In the genomic region with DNA sequence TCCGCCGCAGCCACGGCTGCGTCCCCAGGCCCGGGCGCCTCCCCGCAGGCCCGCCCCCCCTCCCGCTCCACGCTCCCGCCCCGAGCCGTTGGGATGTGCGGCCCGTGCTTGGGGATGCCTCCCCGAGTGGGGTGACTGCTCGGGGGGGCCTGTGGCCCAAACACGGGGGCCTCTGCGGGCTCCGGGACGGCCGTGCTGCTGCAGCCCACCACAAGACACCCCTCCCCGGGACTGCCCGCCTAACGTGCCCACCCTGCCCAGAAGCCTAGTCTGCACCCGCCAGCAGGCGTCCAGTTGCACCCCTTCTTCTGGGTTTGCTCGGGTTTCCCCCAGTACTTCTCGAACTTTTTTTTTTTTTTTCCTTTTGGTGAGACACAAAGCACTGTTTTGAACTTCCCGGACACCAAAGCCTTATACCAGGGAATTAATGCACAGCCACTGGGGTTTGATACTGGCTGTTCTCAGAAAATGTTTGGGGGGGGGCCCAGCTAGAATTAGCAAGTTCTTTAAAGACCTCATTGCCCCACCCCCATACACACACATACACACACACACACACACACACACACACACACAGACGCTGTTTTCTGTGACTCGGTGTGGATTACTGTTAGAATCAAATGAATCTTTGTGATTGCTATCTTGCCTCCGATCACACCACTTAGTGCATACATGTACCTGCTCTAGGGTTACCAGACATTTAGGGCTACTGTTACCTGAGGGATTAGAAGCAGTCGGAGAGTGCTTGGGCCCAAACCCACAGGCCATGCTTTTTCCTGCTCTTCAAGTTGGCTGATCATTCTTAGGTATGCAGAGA, we compare ENCODE assay signal across 8 mouse cellular contexts. TPM values are rescaled to one million over a fixed set of nuclear protein-coding genes. Genes with fewer than 3 reads are reported as not detected.
A peak's percentile ranks its signal among the peaks of the same experiment; 100 is the strongest.
DNase-seq lines count a peak whose midpoint lies in the region; ATAC-seq and TF ChIP-seq lines count a peak whose summit lies in the region.

No protein-coding gene starts in this region.

- H3K27ac ChIP-seq in heart, embryonic 16.5 days (ENCODE audit: low read length) = peak overlapping the region; percentile 86
- no peak overlapping the region for H3K27ac ChIP-seq in CH12.LX (ENCODE audit: insufficient read depth, low read depth)
- H3K27ac ChIP-seq in hindbrain, embryonic 13.5 days = peak overlapping the region; percentile 100
- peak overlapping the region; percentile 99 for H3K27ac ChIP-seq in midbrain, embryonic 10.5 days (replicated peaks)

- in situ Hi-C loops in CH12.LX (cut with MboI; ENCODE audit: low pct_ligation_motif_present, low pct_unique_long_range_greater_than_20kb, low sequenced_read_pairs) = no loop called here

- peak overlapping the region; percentile 85 for H3K9ac ChIP-seq in heart, embryonic 16.5 days (ENCODE audit: low read length)
- H3K9ac ChIP-seq in CH12.LX (ENCODE audit: insufficient read depth, low read depth) = peak overlapping the region; percentile 76
- H3K9ac ChIP-seq in hindbrain, embryonic 13.5 days = peak overlapping the region; percentile 73

- intact Hi-C loops in heart, postnatal 10 days (cut with DNase I) = loop anchor here (5.0 kb wide), 4 partner anchors 146 to 469 kb away; no protein-coding TSS in a partner anchor
- intact Hi-C loops in left cerebral cortex, postnatal 36 days (cut with DNase I) = loop anchor here (2.0 to 5.0 kb wide), 3 partner anchors 96 to 246 kb away; no protein-coding TSS in a partner anchor

- H3K79me2 ChIP-seq in CH12.LX (replicated peaks; ENCODE audit: control insufficient read depth, extremely low read depth, insufficient read depth, poor library complexity, severe bottlenecking) = peaks cover 32% of the 10 kb centered on the region

- H3K36me3 ChIP-seq in heart, embryonic 16.5 days (ENCODE audit: control insufficient read depth, insufficient read depth) = peaks cover 11% of the 10 kb centered on the region
- peaks cover 8 to 18% of the 10 kb centered on the region in 2 experiments for H3K36me3 ChIP-seq in CH12.LX (replicated peaks in 1 of 2; ENCODE audit: control insufficient read depth in 1 of 2, insufficient read depth in 1 of 2, low read length in 1 of 2)
- peaks cover 8% of the 10 kb centered on the region; the same call in 1 of the 2 replicates for H3K36me3 ChIP-seq in hindbrain, embryonic 13.5 days
- peaks cover 22% of the 10 kb centered on the region for H3K36me3 ChIP-seq in midbrain, embryonic 10.5 days

- TF ChIP-seq POLR2A in CH12.LX (IDR thresholded peaks at IDR 0.05; ENCODE audit: low read depth, low read length) = 0 out of 2 replicates have a peak, but pooled peaks have one; percentile 29

- no peak for TF ChIP-seq RAD21 in CH12.LX (IDR thresholded peaks at IDR 0.05; ENCODE audit: low read depth, low read length)

- H3K4me1 ChIP-seq in heart, embryonic 16.5 days (ENCODE audit: control insufficient read depth, insufficient read depth, low read length) = peaks cover 16% of the 10 kb centered on the region
- H3K4me1 ChIP-seq in CH12.LX (ENCODE audit: control insufficient read depth in 1 of 2, insufficient read depth in 2 of 2) = peaks cover 0 to 18% of the 10 kb centered on the region in 2 experiments; a peak in 2 of 4 replicates
- H3K4me1 ChIP-seq in hindbrain, embryonic 13.5 days (replicated peaks) = peaks cover 23% of the 10 kb centered on the region
- H3K4me1 ChIP-seq in midbrain, embryonic 10.5 days = peaks cover 26% of the 10 kb centered on the region

- peak overlapping the region; percentile 81 for H3K4me3 ChIP-seq in heart, embryonic 16.5 days (ENCODE audit: low read length)
- peak overlapping the region; percentile 44 to 77 (median 68) for H3K4me3 ChIP-seq in CH12.LX (replicated peaks in 1 of 3; ENCODE audit: low read depth in 2 of 3, low read length in 2 of 3, poor library complexity in 1 of 3)
- H3K4me3 ChIP-seq in hindbrain, embryonic 13.5 days = peak overlapping the region; percentile 74
- H3K4me3 ChIP-seq in midbrain, embryonic 10.5 days = peak overlapping the region; percentile 82

- H3K27me3 ChIP-seq in heart, embryonic 16.5 days (ENCODE audit: control insufficient read depth, insufficient read depth, low read length) = no peaks in the 10 kb centered on the region
- no peaks in the 10 kb centered on the region for H3K27me3 ChIP-seq in CH12.LX (replicated peaks)
- H3K27me3 ChIP-seq in hindbrain, embryonic 13.5 days = no peaks in the 10 kb centered on the region
- H3K27me3 ChIP-seq in midbrain, embryonic 10.5 days (ENCODE audit: low read depth, poor library complexity, severe bottlenecking) = no peaks in the 10 kb centered on the region

- no peak for TF ChIP-seq CTCF in CH12.LX (conservative IDR thresholded peaks at IDR 0.05 in 1 of 2, IDR thresholded peaks at IDR 0.05 in 1 of 2; ENCODE audit: low read depth in 2 of 2, low read length in 2 of 2)

- peak overlapping the region; percentile 95 for H3K4me2 ChIP-seq in heart, embryonic 16.5 days (ENCODE audit: low read depth, low read length)
- peak overlapping the region; percentile 88 for H3K4me2 ChIP-seq in CH12.LX (ENCODE audit: insufficient read depth, low read depth, poor library complexity, severe bottlenecking)
- H3K4me2 ChIP-seq in hindbrain, embryonic 13.5 days = peak overlapping the region; percentile 95

- no peak for DNase-seq in heart, postnatal 10 days
- DNase-seq in CH12.LX (ENCODE audit: extremely low read depth) = no peak
- DNase-seq in c-Kit-negative CD71-positive TER-119-positive erythroid progenitor cells, embryonic 14.5 days (ENCODE audit: low read depth, low spot score) = peak; percentile 20
- DNase-seq in midbrain, embryonic 10.5 days (ENCODE audit: low spot score) = no peak
- DNase-seq in left cerebral cortex, postnatal 36 days (ENCODE audit: low spot score in 2 of 2) = no peak

- ATAC-seq in heart, embryonic 16.5 days (replicated peaks; ENCODE audit: extremely low read depth, insufficient read depth, low FRiP score) = peak; percentile 1; the same call in 1 of the 2 replicates
- peak; percentile 54; the same call in 1 of the 2 replicates for ATAC-seq in hindbrain, embryonic 13.5 days (ENCODE audit: low FRiP score)
- no peak for ATAC-seq in activated CD4-positive, CD25-positive, alpha-beta regulatory T cell, adult 4 months

- dilution Hi-C loops in CH12.LX (cut with MboI; ENCODE audit: extremely low pct_ligation_motif_present, extremely low pct_unique_long_range_greater_than_20kb, low sequenced_read_pairs) = no loop called here

- no peaks in the 10 kb centered on the region for H3K9me3 ChIP-seq in heart, embryonic 16.5 days (replicated peaks; ENCODE audit: control insufficient read depth, low read length)
- H3K9me3 ChIP-seq in CH12.LX (replicated peaks; ENCODE audit: low read length) = no peaks in the 10 kb centered on the region
- H3K9me3 ChIP-seq in hindbrain, embryonic 13.5 days = no peaks in the 10 kb centered on the region
- no peaks in the 10 kb centered on the region for H3K9me3 ChIP-seq in midbrain, embryonic 10.5 days (replicated peaks)

- no peak for TF ChIP-seq EP300 in CH12.LX (IDR thresholded peaks at IDR 0.05; ENCODE audit: low read length)

- 5% methylated on average over 24 of the region's 34 CpGs for WGBS in heart, embryonic 16.5 days
- WGBS in hindbrain, embryonic 13.5 days = 4% methylated on average over 29 of the region's 34 CpGs
- WGBS in midbrain, embryonic 10.5 days = 4% methylated on average over 32 of the region's 34 CpGs

TF ChIP-seq in CH12.LX, 34 proteins besides CTCF, POLR2A, EP300 and RAD21:
- TF ChIP-seq MXI1 (IDR thresholded peaks at IDR 0.05; ENCODE audit: low read depth, low read length) (peak; percentile 9; the same call in 1 of the 2 replicates), BHLHE40 (IDR thresholded peaks at IDR 0.05; ENCODE audit: low read depth, low read length) (peak; percentile 20; the same call in 1 of the 2 replicates), NRF1 (IDR thresholded peaks at IDR 0.05; ENCODE audit: low read depth, low read length) (no peak), CHD2 (IDR thresholded peaks at IDR 0.05; ENCODE audit: low read length) (peak; percentile 19; the same call in 1 of the 2 replicates), ZNF384 (IDR thresholded peaks at IDR 0.05; ENCODE audit: low read depth, low read length) (peak; percentile 74), MAX (IDR thresholded peaks at IDR 0.05; ENCODE audit: low read length) (no peak)

RNA-seq across cellular contexts. Expression of gene Gm42791, which starts 58.6 kb away (rescaled TPM):
- 1.4 TPM in 1 of 2 replicates, not detected in the other for polyA plus RNA-seq in heart, embryonic 16.5 days (2015; fragmentation: Nextera tagmentation; extraction: Ambion mirVana)
- total RNA-seq in heart, postnatal 10 days (2021) = 1 to 10 TPM; 4.1 to 6.0 TPM
- total RNA-seq in CH12.LX (2012; rRNA removed) (not detected in 2 replicates), CH12.LX (2014; rRNA removed) (0.42 TPM in 1 of 2 replicates, not detected in the other)
- polyA plus RNA-seq in CH12.LX (2012; ENCODE audit: insufficient read length, low read depth) = 1.3 and 2.1 TPM in 2 replicates
- 5.4 and 6.6 TPM in 2 replicates for polyA plus RNA-seq in hindbrain, embryonic 13.5 days (2015; fragmentation: Nextera tagmentation; extraction: Ambion mirVana)
- polyA plus RNA-seq in midbrain, embryonic 10.5 days (2016; fragmentation: Nextera tagmentation; extraction: Ambion mirVana) = 2.0 TPM in 1 of 2 replicates, not detected in the other
- 10 to 100 TPM; 14.8 to 36.1 TPM for total RNA-seq in left cerebral cortex, postnatal 36 days (2021)
- polyA plus RNA-seq in activated CD4-positive, CD25-positive, alpha-beta regulatory T cell, adult 4 months (2017; shearing (Covaris generic)) = not detected
